Mouse (Mus musculus) adrenal gland, postnatal 36 days (tissue): Measurements from ENCODE around the gene Vwa3a. TPM values are rescaled to one million over a fixed set of nuclear protein-coding genes. Genes with fewer than 3 reads are reported as not detected.
A peak's percentile ranks its signal among the peaks of the same experiment; 100 is the strongest.
"Not testable (repeated sequence)": the region's sequence is repeated elsewhere in the genome, so short reads cannot be mapped to it uniquely, and the experiment has no call there.

Source experiments
- DNase-seq, 2 experiments: peaks; one replicate each; pipeline ENCODE4 v3.0.0; 2021; ENCODE audit warnings: mixed read lengths in 1 of 2
- long read RNA-seq, 2 experiments: library from polyadenylated mRNA; stranded (forward); transcript quantifications; one replicate each; pipeline ENCODE4 v2.0.0; 2021; ENCODE audit warnings: borderline sequencing depth in 2 of 2
- total RNA-seq, 2 experiments: library from RNA; stranded (reverse); gene quantifications; 2 replicates each; pipeline ENCODE4 v1.2.3; 2021

Vwa3a gene
- 1 to 10 TPM; 1.1 to 3.8 TPM for total RNA-seq
- long read RNA-seq, experiment 1, result 0 reads
- long read RNA-seq, experiment 2, result 0 reads

DNA sequence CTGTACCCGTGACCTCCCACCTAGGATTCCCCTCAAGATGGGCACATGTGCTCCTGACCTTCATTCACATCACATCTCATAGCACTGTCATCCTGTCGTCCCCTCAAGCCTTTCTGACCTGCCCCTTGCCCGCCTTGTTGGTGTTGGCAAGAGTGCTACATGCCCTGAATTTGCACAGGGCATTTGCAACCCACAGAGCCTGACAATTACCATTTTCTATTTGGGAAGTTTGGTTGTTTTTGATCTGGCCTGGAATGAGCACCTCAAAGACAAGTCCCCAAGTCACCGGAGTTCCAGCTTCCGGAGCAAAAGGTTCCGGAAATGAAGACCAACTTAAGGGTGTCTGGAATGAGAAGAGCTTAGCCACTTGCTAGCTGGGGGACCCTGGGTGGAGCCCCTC, at the start of gene Vwa3a:
Gene Vwa3a (plus strand): TSS at position 301 of the 400 bp plus-strand sequence.
- DNase-seq, result no peak

DNA sequence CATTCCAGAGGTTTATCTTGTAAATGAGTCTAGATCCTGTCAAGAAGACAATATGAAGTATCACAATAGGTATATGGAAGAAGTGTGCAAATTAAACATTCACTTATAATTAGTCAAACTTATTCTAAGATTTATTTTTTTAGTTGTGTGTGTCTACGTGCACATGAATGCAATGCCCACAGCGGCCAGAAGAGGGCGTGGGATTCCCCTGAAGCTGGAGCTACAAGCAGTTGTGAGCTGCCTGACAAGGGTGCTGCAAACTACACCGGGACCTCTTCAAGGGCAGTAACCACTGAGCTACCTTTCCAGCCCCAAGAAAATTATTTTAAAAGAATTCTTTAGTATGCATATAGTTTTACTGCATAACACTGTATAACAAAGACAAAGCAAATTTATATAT, 48.5 kb upstream of the Vwa3a start:
- peak in 1 of 2 experiments; percentile 7 for DNase-seq

DNA sequence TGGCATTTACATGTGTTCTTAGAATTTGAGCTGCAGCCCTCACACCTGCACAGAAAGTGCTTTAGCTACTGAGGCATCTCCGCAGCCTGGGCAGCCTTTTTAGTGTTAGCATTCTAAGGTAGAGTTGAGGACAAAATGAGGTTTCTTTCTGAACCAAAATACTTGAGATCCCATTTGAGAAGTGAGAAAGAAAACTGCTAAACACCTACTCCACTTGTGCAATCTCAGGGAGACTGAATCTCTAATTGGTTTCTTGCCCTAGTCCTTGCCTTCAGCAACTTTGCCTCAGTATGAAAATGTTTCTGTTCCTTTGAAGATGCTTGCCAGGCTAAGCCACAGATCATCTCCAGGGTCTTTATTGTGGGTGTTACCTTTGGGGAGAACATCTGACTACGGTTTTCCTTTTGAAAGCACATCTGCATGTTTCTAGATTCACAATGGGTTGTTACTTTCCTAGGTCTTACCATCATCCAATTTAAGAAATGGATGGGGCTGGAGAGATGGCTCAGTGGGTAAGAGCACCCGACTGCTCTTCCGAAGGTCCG, 45.2 kb upstream of the Vwa3a start:
- DNase-seq, result no peak

- peak in 1 of 2 experiments; percentile 19 for DNase-seq
These were observed 43.9 kb upstream of the Vwa3a start for GRCm38 (mm10) chr7:120695196-120695595.

GRCm38 (mm10) chr7:120695641-120696040, 43.5 kb upstream of the Vwa3a start:
- DNase-seq, result no peak

GRCm38 (mm10) chr7:120696331-120696730, 42.8 kb upstream of the Vwa3a start:
- DNase-seq, result no peak

GRCm38 (mm10) chr7:120699586-120699985, 39.5 kb upstream of the Vwa3a start:
- no peak for DNase-seq

DNA sequence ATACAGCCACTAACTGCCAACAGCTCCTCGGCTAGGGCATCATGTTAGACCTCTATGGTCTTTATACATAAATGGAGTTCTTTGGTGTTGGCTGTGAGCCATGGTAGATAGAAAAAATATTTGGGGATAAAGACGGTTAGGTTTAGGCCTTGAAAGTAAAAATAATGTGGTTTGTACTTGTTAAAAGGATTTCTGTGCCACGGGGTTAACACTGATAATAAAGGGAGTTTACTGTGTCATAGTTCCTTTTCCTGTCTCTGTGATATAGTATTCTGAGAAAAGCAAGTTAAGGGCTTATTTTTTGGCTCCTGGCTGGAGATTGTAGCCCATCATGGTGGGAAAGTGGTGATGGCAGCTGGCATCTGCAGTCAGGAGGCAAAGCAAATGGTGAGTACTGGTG, 35.2 kb upstream of the Vwa3a start:
- DNase-seq, result no peak

- no peak for DNase-seq
These were observed 27.0 kb upstream of the Vwa3a start for GRCm38 (mm10) chr7:120712071-120712470.

DNA sequence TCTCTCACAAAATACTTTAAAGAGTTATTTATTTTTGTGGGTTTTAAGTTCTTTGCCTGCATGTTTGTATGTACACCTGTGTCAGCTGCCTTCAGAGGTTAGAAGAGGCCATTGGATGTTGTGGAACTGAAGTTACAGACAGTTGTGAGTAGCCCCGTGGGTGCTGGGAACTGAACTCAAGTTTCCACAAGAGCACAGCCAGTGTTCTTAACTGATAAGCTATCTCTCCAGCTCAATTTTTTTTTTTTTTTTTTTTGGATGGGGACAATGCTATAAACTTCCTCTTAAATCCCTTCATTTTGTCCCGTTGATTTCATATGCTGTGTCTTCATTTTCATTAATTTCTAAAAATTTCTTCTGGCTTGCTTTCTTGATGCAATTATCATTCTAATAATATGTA, 25.9 kb upstream of the Vwa3a start:
- DNase-seq, result no peak

- DNase-seq, result not testable (repeated sequence)
These were observed 25.2 kb upstream of the Vwa3a start for GRCm38 (mm10) chr7:120713951-120714350.

DNA sequence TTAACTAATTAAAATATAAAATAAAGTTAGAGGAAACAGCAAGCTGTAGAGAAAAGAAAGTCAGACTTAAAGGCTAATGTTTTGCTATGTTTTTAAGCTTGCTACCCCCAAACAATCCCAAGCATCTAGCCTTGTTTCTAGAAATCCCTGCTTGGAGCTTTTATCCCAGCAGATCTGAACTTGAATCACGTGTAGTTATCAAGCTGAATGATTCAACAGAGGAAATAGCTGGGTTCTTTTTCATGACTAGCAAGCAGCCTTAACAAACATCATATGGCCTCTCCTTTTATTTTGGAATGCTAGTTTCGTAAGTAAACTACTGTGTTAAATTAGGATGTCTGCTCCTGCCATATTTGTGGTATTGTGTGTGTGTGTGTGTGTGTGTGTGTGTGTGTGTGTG, 21.9 kb upstream of the Vwa3a start:
- no peak for DNase-seq

GRCm38 (mm10) chr7:120721051-120721450, 18.1 kb upstream of the Vwa3a start:
- peak in 1 of 2 experiments; percentile 17 for DNase-seq

DNA sequence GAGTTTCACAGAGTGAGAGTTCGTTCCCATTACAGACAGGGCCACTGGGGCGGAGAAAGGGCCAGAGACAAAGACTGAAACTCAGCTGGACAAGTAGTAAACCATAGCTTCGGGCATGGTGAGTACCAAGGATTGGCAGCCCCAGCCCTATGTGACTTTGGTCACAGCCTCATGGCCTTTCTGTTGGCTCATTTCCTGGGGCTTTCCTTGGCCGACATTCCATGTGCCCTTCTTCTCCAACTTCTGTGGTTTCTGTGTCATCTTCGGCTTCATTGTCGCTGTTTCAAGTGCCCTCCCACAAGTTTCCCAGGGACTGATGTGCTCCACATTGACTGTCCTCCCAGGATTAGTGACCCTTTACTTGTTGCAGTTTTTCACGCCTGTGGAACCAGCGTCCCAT, 17.7 kb upstream of the Vwa3a start:
- peak; percentile 66 to 82 for DNase-seq

GRCm38 (mm10) chr7:120722063-120722462, 17.1 kb upstream of the Vwa3a start:
- DNase-seq, result no peak

GRCm38 (mm10) chr7:120722839-120723278, 16.3 kb upstream of the Vwa3a start:
- DNase-seq, result no peak

- peak; percentile 50 to 73 for DNase-seq
These were observed 11.5 kb upstream of the Vwa3a start for GRCm38 (mm10) chr7:120727581-120727980.

- DNase-seq, result peak in 1 of 2 experiments; percentile 30
These were observed 9.5 kb upstream of the Vwa3a start for GRCm38 (mm10) chr7:120729635-120730034.

GRCm38 (mm10) chr7:120732906-120733305, 6.2 kb upstream of the Vwa3a start:
- no peak for DNase-seq

DNA sequence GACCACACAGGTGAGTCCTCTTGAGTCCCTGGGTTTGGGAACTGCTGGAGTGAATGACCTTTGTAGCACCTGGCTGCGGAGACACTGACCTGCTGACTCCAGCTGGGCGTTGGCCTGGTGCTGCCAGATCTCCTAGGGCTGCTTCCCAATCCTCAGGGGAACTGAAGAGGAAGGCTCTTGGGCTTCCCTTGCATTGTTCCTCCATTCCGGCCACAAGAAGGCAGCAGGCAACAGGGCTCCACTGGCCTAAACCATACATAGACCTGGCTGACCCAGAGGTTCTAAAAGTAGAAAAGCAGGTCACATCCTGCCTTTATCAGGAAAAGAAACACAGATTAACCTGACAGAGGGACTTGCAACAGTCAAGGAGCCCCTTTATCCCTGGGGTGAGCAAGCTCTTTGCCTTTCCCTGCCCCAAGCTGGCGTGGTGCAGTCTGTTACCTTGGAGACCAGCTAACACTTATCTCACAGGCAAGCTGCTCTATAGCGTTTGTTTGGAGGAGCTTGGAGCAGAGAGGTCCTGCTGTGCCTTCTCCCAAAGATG, 512 bp downstream of the Vwa3a start:
- DNase-seq, result peak; percentile 14 to 24

GRCm38 (mm10) chr7:120743366-120744351, 4.5 kb downstream of the Vwa3a start:
- no peak for DNase-seq

DNA sequence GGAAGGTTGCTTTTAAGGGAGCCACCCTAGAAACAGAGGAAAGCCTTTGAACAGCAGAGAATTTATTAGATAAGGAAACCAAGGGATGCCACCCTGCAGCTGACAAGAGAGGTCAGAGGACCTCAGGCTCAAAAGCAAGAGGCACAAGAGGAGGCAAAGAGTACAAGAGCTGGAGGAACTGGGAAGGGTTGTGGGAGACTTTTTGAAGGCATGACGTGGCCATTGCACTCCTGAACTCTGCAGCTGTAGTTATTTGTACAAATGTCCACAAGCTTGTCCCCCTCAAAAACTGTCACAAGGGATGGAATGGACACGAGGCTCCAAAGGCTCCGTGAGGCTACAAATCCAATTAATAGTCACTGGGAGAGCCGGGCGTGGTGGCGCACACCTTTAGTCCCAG, 5.5 kb downstream of the Vwa3a start:
- DNase-seq, result no peak

DNA sequence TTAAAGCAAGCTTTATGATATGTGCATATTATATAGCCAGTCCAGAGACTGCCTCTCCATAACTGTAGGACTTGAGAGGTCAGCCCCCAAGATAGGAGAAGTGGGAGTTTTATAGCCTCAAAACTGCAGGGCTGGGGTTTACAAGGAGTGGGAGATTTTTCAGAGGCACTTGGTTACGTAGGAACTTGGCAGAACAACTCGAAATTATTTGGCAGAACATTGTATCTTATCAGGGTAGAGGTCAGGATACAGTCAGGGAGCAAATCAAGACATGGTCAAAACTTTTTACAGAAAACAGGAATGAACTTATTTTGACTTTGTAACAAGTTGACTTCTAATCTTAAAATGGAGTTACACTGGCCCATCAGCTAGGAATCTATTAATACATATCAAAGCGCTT, 6.9 kb downstream of the Vwa3a start:
- DNase-seq, result peak in 1 of 2 experiments; percentile 44
